Mouse (Mus musculus) neural tube, embryonic 14.5 days (tissue): ENCODE measurements around the gene Ephb4. TPM values are rescaled to one million over a fixed set of nuclear protein-coding genes. Genes with fewer than 3 reads are reported as not detected.

Source experiments
- ATAC-seq: fragments of 200-750 bp; cut with Nextera tagmentation; 2 replicates; pipeline ENCODE4 v1.8.0; 2017; ENCODE audit warnings: low read depth, mild to moderate bottlenecking, moderate TSS enrichment, moderate library complexity
- H3K27ac ChIP-seq: fragments of 300-500 bp; sonication (generic); 2 replicates; pipeline ENCODE4 v1.5.1; 2014; ENCODE audit warnings: low read depth, mild to moderate bottlenecking, control low read depth, low read length, moderate library complexity, mixed read lengths
- H3K27me3 ChIP-seq: fragments of 300-500 bp; sonication (generic); 2 replicates; pipeline ENCODE4 v1.6.1; 2014; ENCODE audit warnings: low read length; ENCODE audit not compliant: control insufficient read depth, insufficient read depth
- H3K36me3 ChIP-seq: fragments of 300-500 bp; sonication (generic); 2 replicates; pipeline ENCODE4 v1.6.1; 2014; ENCODE audit warnings: low read length, mixed read lengths; ENCODE audit not compliant: control insufficient read depth, insufficient read depth
- H3K4me1 ChIP-seq: fragments of 300-500 bp; sonication (generic); 2 replicates; pipeline ENCODE4 v1.6.1; 2014; ENCODE audit warnings: low read length; ENCODE audit not compliant: control insufficient read depth, insufficient read depth
- H3K4me2 ChIP-seq: fragments of 300-500 bp; sonication (generic); 2 replicates; pipeline ENCODE4 v1.6.1; 2014; ENCODE audit warnings: mild to moderate bottlenecking, low read depth, low read length, control low read depth
- H3K4me3 ChIP-seq: fragments of 300-500 bp; sonication (generic); 2 replicates; pipeline ENCODE4 v1.5.1; 2014; ENCODE audit warnings: low read depth, low read length, control low read depth, mixed read lengths
- H3K9ac ChIP-seq: fragments of 300-500 bp; sonication (generic); replicated peaks from 2 replicates; pipeline ENCODE4 v1.6.1; 2014; ENCODE audit warnings: low read depth, mild to moderate bottlenecking, control low read depth, low read length, mixed read lengths
- H3K9me3 ChIP-seq: fragments of 300-500 bp; sonication (generic); 2 replicates; pipeline ENCODE4 v1.6.1; 2016; ENCODE audit warnings: low read length; ENCODE audit not compliant: control insufficient read depth
- WGBS: fragments of 180-500 bp; shearing (Covaris S2); extraction: QIAGEN DNeasy Blood & Tissue Kit; methylation state at CpG from one replicate; pipeline ENCODE4 v1.1.7; 2014; 5-methylcytosine and 5-hydroxymethylcytosine counted together
- polyA plus RNA-seq: library from polyadenylated mRNA; unstranded; fragments of >200 nt; fragmentation: Nextera tagmentation; extraction: Ambion mirVana; gene quantifications from 2 replicates; pipeline ENCODE4 v1.2.1, GENCODE M21; 2014

The Ephb4 gene
- polyA plus RNA-seq, 1 experiment from 2014 or later, result 2.7 TPM

GRCm38 (mm10) chr5:137308356-137308755 is 41.6 kb upstream of the Ephb4 start:
- Histone ChIP-seq H3K9ac (peak overlapping the region; percentile 94), H3K27ac (peak overlapping the region; percentile 95), H3K9me3 (no peaks in the 10 kb centered on the region), H3K4me2 (peak overlapping the region; percentile 57), H3K27me3 (no peaks in the 10 kb centered on the region), H3K4me1 (peaks cover 30% of the 10 kb centered on the region), H3K4me3 (peak overlapping the region; percentile 96; the same call in 1 of the 2 replicates), H3K36me3 (peaks cover 4% of the 10 kb centered on the region; the same call in 1 of the 2 replicates)
- no peak for ATAC-seq
- over 99% methylated on average over 4 of the region's 4 CpGs for WGBS

GRCm38 (mm10) chr5:137313466-137314192 is 36.3 kb upstream of the Ephb4 start:
- H3K9me3 ChIP-seq, result no peaks in the 10 kb centered on the region
- peaks cover 5% of the 10 kb centered on the region; the same call in 1 of the 2 replicates for H3K4me1 ChIP-seq
- no peaks in the 10 kb centered on the region for H3K27me3 ChIP-seq
- H3K4me3 ChIP-seq, result peak overlapping the region; percentile 30
- H3K27ac ChIP-seq, result 0 out of 2 replicates have a peak overlapping the region, but pooled peaks have one; percentile 6
- peaks cover 8% of the 10 kb centered on the region for H3K36me3 ChIP-seq
- peak overlapping the region; percentile 43 for H3K9ac ChIP-seq
- WGBS, result 4% methylated on average over 22 of the region's 22 CpGs
- H3K4me2 ChIP-seq, result peak overlapping the region; percentile 47
- peak; percentile 35 for ATAC-seq

GRCm38 (mm10) chr5:137314193-137315083 is 35.5 kb upstream of the Ephb4 start, which contains the start of gene Trip6:
Gene Trip6 (minus strand): TSS chr5:137314404.
- WGBS, result 15% methylated on average over 30 of the region's 30 CpGs
- H3K9me3 ChIP-seq, result no peaks in the 10 kb centered on the region
- peak within 1 kb of the TSS; percentile 43 for H3K9ac ChIP-seq
- H3K4me1 ChIP-seq, result peaks cover 5% of the 10 kb centered on the region; the same call in 1 of the 2 replicates
- H3K4me2 ChIP-seq, result peak within 1 kb of the TSS; percentile 47
- peak within 1 kb of the TSS; percentile 30 for H3K4me3 ChIP-seq
- peaks cover 9% of the 10 kb centered on the region for H3K36me3 ChIP-seq
- no peaks in the 10 kb centered on the region for H3K27me3 ChIP-seq
- ATAC-seq, result peak; percentile 87
- H3K27ac ChIP-seq, result peak within 1 kb of the TSS; percentile 44; the same call in 1 of the 2 replicates

- H3K9ac ChIP-seq, result no peak overlapping the region
- no peak overlapping the region for H3K4me3 ChIP-seq
- peak; percentile 21; the same call in 1 of the 2 replicates for ATAC-seq
- H3K27me3 ChIP-seq, result no peaks in the 10 kb centered on the region
- H3K27ac ChIP-seq, result no peak overlapping the region
- no peak overlapping the region for H3K4me2 ChIP-seq
- peaks cover 5% of the 10 kb centered on the region; the same call in 1 of the 2 replicates for H3K4me1 ChIP-seq
- H3K9me3 ChIP-seq, result no peaks in the 10 kb centered on the region
- WGBS, result 40% methylated on average over 30 of the region's 30 CpGs
- H3K36me3 ChIP-seq, result peaks cover 9% of the 10 kb centered on the region
Measured at GRCm38 (mm10) chr5:137315084-137315903, 34.6 kb upstream of the Ephb4 start.

GRCm38 (mm10) chr5:137317361-137317760 is 32.5 kb upstream of the Ephb4 start:
- Histone ChIP-seq H3K4me1 (peaks cover 5% of the 10 kb centered on the region; the same call in 1 of the 2 replicates), H3K9ac (no peak overlapping the region), H3K36me3 (peaks cover 18% of the 10 kb centered on the region), H3K27me3 (no peaks in the 10 kb centered on the region), H3K27ac (no peak overlapping the region), H3K9me3 (no peaks in the 10 kb centered on the region), H3K4me2 (no peak overlapping the region), H3K4me3 (no peak overlapping the region)
- WGBS, result 90% methylated on average over 8 of the region's 8 CpGs
- no peak for ATAC-seq

- no peaks in the 10 kb centered on the region for H3K27me3 ChIP-seq
- no peaks in the 10 kb centered on the region for H3K9me3 ChIP-seq
- no peak overlapping the region for H3K9ac ChIP-seq
- 87% methylated on average over 1 of the region's 1 CpGs for WGBS
- H3K27ac ChIP-seq, result no peak overlapping the region
- ATAC-seq, result no peak
- H3K4me1 ChIP-seq, result peaks cover 5% of the 10 kb centered on the region; the same call in 1 of the 2 replicates
- H3K36me3 ChIP-seq, result peaks cover 18% of the 10 kb centered on the region
- H3K4me3 ChIP-seq, result no peak overlapping the region
- no peak overlapping the region for H3K4me2 ChIP-seq
Measured at GRCm38 (mm10) chr5:137318570-137318969, 31.3 kb upstream of the Ephb4 start.

- H3K4me1 ChIP-seq, result no peaks in the 10 kb centered on the region
- no peaks in the 10 kb centered on the region for H3K9me3 ChIP-seq
- H3K36me3 ChIP-seq, result peaks cover 27% of the 10 kb centered on the region
- ATAC-seq, result no peak
- no peaks in the 10 kb centered on the region for H3K27me3 ChIP-seq
- no peak overlapping the region for H3K9ac ChIP-seq
- 93% methylated on average over 3 of the region's 3 CpGs for WGBS
- H3K27ac ChIP-seq, result no peak overlapping the region
- no peak overlapping the region for H3K4me3 ChIP-seq
- no peak overlapping the region for H3K4me2 ChIP-seq
Measured at GRCm38 (mm10) chr5:137320996-137321395, 28.9 kb upstream of the Ephb4 start.

- Histone ChIP-seq H3K4me3 (no peak overlapping the region), H3K27me3 (no peaks in the 10 kb centered on the region), H3K27ac (no peak overlapping the region), H3K9me3 (no peaks in the 10 kb centered on the region), H3K36me3 (peaks cover 12% of the 10 kb centered on the region), H3K4me1 (peaks cover 5% of the 10 kb centered on the region), H3K9ac (no peak overlapping the region), H3K4me2 (no peak overlapping the region)
- ATAC-seq, result no peak
- WGBS, result 90% methylated on average over 7 of the region's 7 CpGs
Measured at GRCm38 (mm10) chr5:137330910-137331309, 19.0 kb upstream of the Ephb4 start.
